Mouse (Mus musculus) liver, adult 2 months (tissue): ENCODE measurements at regions not wholly inside any gene's neighbourhood (a gene's known extent, or its start where the extent isn't known, plus 50 kb on each side); places are given as distances from the start of the nearest gene placed in this dataset.

ENCODE experiments used
- CTCF ChIP-seq: fragments of 200-500 bp; IDR thresholded peaks from 2 replicates; pipeline ENCODE4 v1.5.1; 2011; ENCODE audit warnings: low read depth, low read length, control low read depth
- POLR2A ChIP-seq: fragments of 200-500 bp; IDR thresholded peaks from 2 replicates; pipeline ENCODE4 v1.6.1; 2011; ENCODE audit warnings: low read length, control low read depth; ENCODE audit not compliant: insufficient read depth; ENCODE audit errors: extremely low read depth

GRCm38 (mm10) chr14:92717666-92718065, 1172.8 kb downstream of the Pcdh9 start:
- no peak for TF ChIP-seq POLR2A
- TF ChIP-seq CTCF, result no peak
